Mouse (Mus musculus) heart, postnatal 0 days (tissue): ENCODE measurements around the gene Terb1. TPM values are rescaled to one million over a fixed set of nuclear protein-coding genes. Genes with fewer than 3 reads are reported as not detected.

Experiments used
- ATAC-seq: fragments of 200-750 bp; cut with Nextera tagmentation; 2 replicates; pipeline ENCODE4 v1.8.0; 2017; ENCODE audit warnings: low read depth, moderate number of reproducible peaks, moderate library complexity; ENCODE audit not compliant: insufficient read depth
- DNase-seq: peaks from one replicate; pipeline ENCODE4 v3.0.0-alpha.2; 2016; ENCODE audit warnings: low spot score
- H3K27ac ChIP-seq: fragments of 300-500 bp; sonication (generic); 2 replicates; pipeline ENCODE4 v1.5.1; 2014; ENCODE audit warnings: low read depth, mild to moderate bottlenecking
- H3K27me3 ChIP-seq: fragments of 300-500 bp; sonication (generic); 2 replicates; pipeline ENCODE4 v1.6.1; 2014; ENCODE audit warnings: low read length, mixed read lengths; ENCODE audit not compliant: control insufficient read depth, insufficient read depth
- H3K36me3 ChIP-seq: fragments of 300-500 bp; sonication (generic); replicated peaks from 2 replicates; pipeline ENCODE4 v1.6.1; 2014; ENCODE audit warnings: low read length, mixed read lengths; ENCODE audit not compliant: control insufficient read depth, insufficient read depth
- H3K4me1 ChIP-seq: fragments of 300-500 bp; sonication (generic); 2 replicates; pipeline ENCODE4 v1.6.1; 2014; ENCODE audit warnings: antibody characterized with exemption; ENCODE audit not compliant: control insufficient read depth, insufficient read depth
- H3K4me2 ChIP-seq: fragments of 300-500 bp; sonication (generic); 2 replicates; pipeline ENCODE4 v1.6.1; 2014; ENCODE audit warnings: low read depth, mild to moderate bottlenecking, low read length, moderate library complexity
- H3K4me3 ChIP-seq: fragments of 300-500 bp; sonication (generic); 2 replicates; pipeline ENCODE4 v1.5.1; 2014; ENCODE audit warnings: low read depth, low read length
- H3K9ac ChIP-seq: fragments of 300-500 bp; sonication (generic); replicated peaks from 2 replicates; pipeline ENCODE4 v1.6.1; 2014; ENCODE audit warnings: low read depth, low read length, mixed read lengths
- H3K9me3 ChIP-seq: fragments of 300-500 bp; sonication (generic); replicated peaks from 2 replicates; pipeline ENCODE4 v1.6.1; 2016; ENCODE audit warnings: low read length; ENCODE audit not compliant: control insufficient read depth
- CTCF ChIP-seq: IDR thresholded peaks from 2 replicates; pipeline ENCODE4 v1.5.1; 2016; ENCODE audit warnings: antibody characterized with exemption, control low read depth, low read depth
- EP300 ChIP-seq: IDR thresholded peaks from 2 replicates; pipeline ENCODE4 v1.6.1; 2016; ENCODE audit warnings: antibody characterized with exemption, low read depth
- WGBS: fragments of 180-500 bp; shearing (Covaris S2); extraction: QIAGEN DNeasy Blood & Tissue Kit; methylation state at CpG from one replicate; pipeline ENCODE4 v1.1.7; 2014; 5-methylcytosine and 5-hydroxymethylcytosine counted together
- polyA plus RNA-seq: library from polyadenylated mRNA; unstranded; fragments of >200 nt; fragmentation: Nextera tagmentation; extraction: Ambion mirVana; gene quantifications from 2 replicates; pipeline ENCODE4 v1.2.1, GENCODE M21; 2015
- total RNA-seq: library from RNA; depleted of rRNA; stranded (reverse); fragments of >200 nt; gene quantifications from 2 replicates; pipeline ENCODE4 v1.2.3, GENCODE M21; 2014; ENCODE audit warnings: low replicate concordance

Terb1 gene
- total and polyA plus RNA-seq, 2 experiments from 2014 or later: 0.07 to 0.15 TPM

DNA sequence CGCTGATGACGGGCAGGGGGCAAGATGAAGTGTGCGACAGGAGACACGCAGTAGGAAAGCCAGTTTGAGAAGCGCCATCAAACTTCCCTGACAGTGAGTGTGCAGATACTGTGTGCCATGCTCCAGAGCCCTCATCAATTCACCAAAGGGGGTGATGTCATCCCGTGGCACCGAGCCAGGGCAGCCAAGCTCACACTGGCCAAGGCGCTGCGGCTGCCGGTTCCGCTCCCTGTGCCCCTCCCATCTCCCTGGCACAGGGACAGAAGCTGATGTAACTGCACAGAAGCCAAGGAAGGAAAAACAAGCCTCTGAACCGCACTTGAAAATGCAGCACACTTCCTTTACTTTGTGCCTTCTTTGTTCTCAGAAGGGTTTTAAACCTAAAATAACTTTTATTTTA lies 73.7 kb downstream of the Terb1 start:
- peak overlapping the region; percentile 22; the same call in 1 of the 2 replicates for H3K4me2 ChIP-seq
- no peak overlapping the region for H3K9ac ChIP-seq
- peaks cover 9% of the 10 kb centered on the region; the same call in 1 of the 2 replicates for H3K4me1 ChIP-seq
- WGBS: 6% methylated on average over 12 of the region's 12 CpGs
- peak overlapping the region; percentile 83 for H3K27ac ChIP-seq
- no peak overlapping the region for H3K4me3 ChIP-seq
- no peaks in the 10 kb centered on the region for H3K27me3 ChIP-seq
- no peak for TF ChIP-seq EP300
- TF ChIP-seq CTCF: no peak
- DNase-seq: peak; percentile 92
- H3K36me3 ChIP-seq: peaks cover 82% of the 10 kb centered on the region
- H3K9me3 ChIP-seq: no peaks in the 10 kb centered on the region
- peak; percentile 96 for ATAC-seq

DNA sequence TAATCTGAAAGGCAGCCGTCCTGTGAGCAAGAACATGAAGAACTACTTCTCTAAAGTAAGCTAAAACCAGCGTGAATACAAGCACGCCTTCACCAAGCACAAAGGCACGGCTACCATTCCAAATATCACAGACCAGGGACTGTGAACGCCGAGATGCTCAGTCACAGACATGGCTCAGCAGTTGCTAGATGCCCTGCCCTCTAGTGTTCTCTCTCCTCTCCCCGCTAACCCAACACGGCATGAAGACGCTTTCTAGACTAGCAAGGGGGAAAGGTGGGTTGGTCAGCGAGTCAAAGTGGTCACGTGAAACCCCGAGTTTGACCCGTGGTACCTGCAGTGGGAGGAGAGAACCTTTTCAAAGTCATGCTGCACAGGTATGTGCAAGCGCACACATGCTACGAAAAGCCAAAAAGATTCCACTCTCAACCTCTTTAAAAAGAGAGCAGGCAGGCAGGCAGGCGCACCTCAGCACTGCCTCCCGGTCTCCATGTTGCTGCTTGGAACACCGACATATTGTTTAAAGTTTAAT lies 74.8 kb downstream of the Terb1 start:
- WGBS: 80% methylated on average over 18 of the region's 18 CpGs
- no peak for DNase-seq

DNA sequence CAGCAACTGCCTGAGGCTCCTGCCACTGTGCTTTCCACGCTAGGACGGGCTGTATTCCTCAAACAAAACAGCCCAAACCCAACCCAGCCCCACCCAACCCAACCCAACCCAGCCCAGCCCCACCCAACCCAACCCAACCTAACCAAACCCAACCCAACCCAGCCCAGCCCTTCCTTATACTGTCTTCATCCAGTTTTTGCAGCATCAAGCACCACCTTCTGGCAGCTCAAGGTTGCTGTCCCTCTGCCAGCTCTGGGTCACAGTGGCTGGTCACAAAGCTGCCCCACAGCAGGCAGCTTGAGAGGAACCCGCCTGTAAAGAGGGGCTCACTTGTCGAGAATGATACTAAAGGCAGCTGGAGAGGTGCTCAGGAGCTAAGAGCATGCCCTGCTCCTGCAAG lies 75.4 kb downstream of the Terb1 start:
- WGBS: 75% methylated on average over 4 of the region's 4 CpGs
- no peak for DNase-seq
- TF ChIP-seq CTCF (peak; percentile 26; the same call in 1 of the 2 replicates), EP300 (no peak)
- H3K9ac ChIP-seq: no peak overlapping the region
- peaks cover 86% of the 10 kb centered on the region for H3K36me3 ChIP-seq
- no peak for ATAC-seq
- no peaks in the 10 kb centered on the region for H3K27me3 ChIP-seq
- peaks cover 8% of the 10 kb centered on the region; the same call in 1 of the 2 replicates for H3K4me1 ChIP-seq
- no peak overlapping the region for H3K27ac ChIP-seq
- no peak overlapping the region for H3K4me2 ChIP-seq
- no peaks in the 10 kb centered on the region for H3K9me3 ChIP-seq
- no peak overlapping the region for H3K4me3 ChIP-seq

More for the DNA sequence above, 74.8 kb downstream of the Terb1 start:
- Histone ChIP-seq H3K27ac (0 out of 2 replicates have a peak overlapping the region, but pooled peaks have one; percentile 83), H3K9me3 (no peaks in the 10 kb centered on the region), H3K4me1 (peaks cover 8% of the 10 kb centered on the region; the same call in 1 of the 2 replicates), H3K4me2 (no peak overlapping the region), H3K36me3 (peaks cover 86% of the 10 kb centered on the region), H3K9ac (no peak overlapping the region), H3K4me3 (no peak overlapping the region), H3K27me3 (no peaks in the 10 kb centered on the region)
- TF ChIP-seq CTCF: peak; percentile 10; the same call in 1 of the 2 replicates
- TF ChIP-seq EP300: no peak
- no peak for ATAC-seq

DNA sequence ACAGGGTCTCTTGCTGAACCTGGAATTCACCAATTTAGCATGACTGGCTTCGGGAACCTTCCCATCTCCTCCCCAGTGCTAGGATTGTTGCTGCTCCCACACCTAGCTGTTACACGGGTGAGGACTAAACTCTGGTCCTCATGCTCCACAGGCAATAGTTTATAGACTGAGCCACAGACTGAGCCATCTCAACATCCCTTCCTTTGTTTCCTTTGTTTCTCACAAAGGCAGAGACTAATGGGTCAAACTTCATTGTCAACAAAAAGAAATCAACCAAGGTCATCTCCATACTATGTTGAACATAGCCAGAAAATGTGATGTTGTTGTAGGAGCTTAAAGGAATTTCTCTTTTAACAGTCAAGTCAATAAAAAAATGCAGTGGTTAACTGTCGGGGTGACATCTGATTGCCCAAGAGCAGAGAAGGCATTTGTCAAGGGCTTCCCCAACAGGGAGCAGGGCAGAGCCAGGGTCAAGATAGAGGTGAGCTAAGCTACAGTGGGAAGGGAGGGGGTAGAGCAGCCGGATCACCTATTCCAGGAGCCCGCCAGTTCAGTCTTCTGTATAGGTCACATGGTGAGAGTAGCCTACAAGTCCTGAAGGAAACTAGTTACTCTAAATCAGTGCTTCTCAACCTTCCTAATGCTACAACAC lies 76.4 kb downstream of the Terb1 start:
- Histone ChIP-seq H3K36me3 (peaks cover 86% of the 10 kb centered on the region), H3K4me3 (no peak overlapping the region), H3K4me2 (no peak overlapping the region), H3K9ac (no peak overlapping the region), H3K9me3 (no peaks in the 10 kb centered on the region), H3K4me1 (peaks cover 8% of the 10 kb centered on the region; the same call in 1 of the 2 replicates), H3K27me3 (no peaks in the 10 kb centered on the region), H3K27ac (no peak overlapping the region)
- ATAC-seq (no peak), DNase-seq (no peak)
- no peak for TF ChIP-seq CTCF
- no peak for TF ChIP-seq EP300
- 87% methylated on average over 5 of the region's 5 CpGs for WGBS

DNA sequence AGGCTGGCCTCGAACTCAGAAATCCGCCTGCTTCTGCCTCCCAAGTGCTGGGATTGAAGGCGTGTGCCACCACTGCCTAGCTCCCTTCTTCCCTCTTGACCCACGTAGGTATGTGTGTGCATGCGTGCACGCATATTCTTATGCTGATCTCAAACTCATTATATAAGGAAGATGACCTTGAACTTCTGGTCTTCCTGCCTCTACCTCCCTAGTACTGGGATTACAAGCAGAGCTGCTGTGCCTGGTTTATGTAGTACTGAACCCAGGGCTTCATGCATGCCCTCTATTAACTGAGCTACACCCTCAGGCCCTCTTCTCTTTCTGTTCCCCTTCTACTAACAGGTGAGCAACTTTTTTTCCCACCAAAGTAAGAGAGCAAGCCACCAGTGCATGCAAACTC lies 77.1 kb downstream of the Terb1 start:
- no peaks in the 10 kb centered on the region for H3K9me3 ChIP-seq
- peaks cover 8% of the 10 kb centered on the region; the same call in 1 of the 2 replicates for H3K4me1 ChIP-seq
- TF ChIP-seq EP300 (no peak), CTCF (no peak)
- DNase-seq (no peak), ATAC-seq (no peak)
- no peak overlapping the region for H3K9ac ChIP-seq
- no peaks in the 10 kb centered on the region for H3K27me3 ChIP-seq
- no peak overlapping the region for H3K27ac ChIP-seq
- no peak overlapping the region for H3K4me2 ChIP-seq
- WGBS: 97% methylated on average over 6 of the region's 6 CpGs
- H3K4me3 ChIP-seq: no peak overlapping the region
- H3K36me3 ChIP-seq: peaks cover 90% of the 10 kb centered on the region
